Mouse (Mus musculus): Measurements from ENCODE around the gene Vps26c. TPM values are rescaled to one million over a fixed set of nuclear protein-coding genes. Genes with fewer than 3 reads are reported as not detected.

Vps26c gene
- polyA plus RNA-seq, 1 experiment from 2014 or later: 61.3 TPM

DNA sequence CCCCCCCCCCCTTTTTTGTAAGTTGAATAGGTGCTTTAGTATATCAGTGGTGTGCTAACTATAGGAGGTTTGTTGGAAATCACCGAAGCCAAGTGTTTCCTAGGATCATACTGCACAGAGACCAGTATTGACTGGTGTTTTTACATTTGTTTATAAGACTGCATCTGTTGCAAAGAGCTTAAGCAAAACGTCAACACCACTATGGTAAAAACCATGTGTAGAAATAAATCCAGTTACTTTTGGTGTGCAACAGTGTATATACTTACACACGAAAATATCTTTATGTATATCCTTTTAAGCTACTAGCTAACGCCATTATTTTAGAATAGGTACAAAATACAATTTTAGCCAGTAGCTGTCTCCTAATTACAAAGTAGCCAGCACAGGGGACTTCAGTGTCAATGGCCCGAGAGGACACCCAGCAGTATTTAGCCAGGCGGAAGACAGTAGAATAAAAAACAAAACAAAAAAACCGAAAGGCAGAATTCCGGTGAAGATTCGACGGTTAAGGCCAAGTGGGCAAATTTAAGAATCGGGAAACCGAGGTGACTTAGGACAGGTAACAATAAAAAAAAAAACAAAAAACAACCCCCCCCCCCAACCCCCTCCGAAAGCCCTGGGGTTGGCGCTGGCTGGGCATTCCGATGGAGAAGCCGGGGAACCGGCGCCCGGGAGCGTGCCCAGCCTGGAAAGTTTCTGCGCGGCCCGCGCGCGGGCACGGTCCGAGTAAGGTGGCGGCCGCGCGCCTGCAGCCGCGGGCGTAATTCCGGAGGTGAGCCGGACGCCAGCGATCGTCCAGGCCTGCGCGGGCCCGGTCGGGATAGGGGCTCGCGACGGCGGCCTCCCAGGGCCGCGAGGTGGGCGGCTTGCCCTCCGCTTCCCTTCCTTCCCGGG, 42.0 kb upstream of the Vps26c start:
- CTCF ChIA-PET: interaction anchor here (1.2 to 2.1 kb wide), 3 partner anchors 42 to 57 kb away, joined by 3 to 5 read pairs (median 4); partner anchors contain the start of gene Vps26c
- POLR2A ChIA-PET: interaction anchor here (0.6 to 1.2 kb wide), 5 partner anchors 9 to 44 kb away, joined by 3 to 4 read pairs (median 3); no protein-coding TSS in a partner anchor
- TF ChIP-seq CTCF (IDR thresholded peaks at IDR 0.05): no peak
- DNase-seq (ENCODE audit: low read depth, low spot score) (no peak), ATAC-seq (peak; percentile 52)
- in situ Hi-C loops (cut with MboI; ENCODE audit: low pct_unique_long_range_greater_than_20kb): no loop called here
- no peaks in the 10 kb centered on the region for H3K27me3 ChIP-seq

DNA sequence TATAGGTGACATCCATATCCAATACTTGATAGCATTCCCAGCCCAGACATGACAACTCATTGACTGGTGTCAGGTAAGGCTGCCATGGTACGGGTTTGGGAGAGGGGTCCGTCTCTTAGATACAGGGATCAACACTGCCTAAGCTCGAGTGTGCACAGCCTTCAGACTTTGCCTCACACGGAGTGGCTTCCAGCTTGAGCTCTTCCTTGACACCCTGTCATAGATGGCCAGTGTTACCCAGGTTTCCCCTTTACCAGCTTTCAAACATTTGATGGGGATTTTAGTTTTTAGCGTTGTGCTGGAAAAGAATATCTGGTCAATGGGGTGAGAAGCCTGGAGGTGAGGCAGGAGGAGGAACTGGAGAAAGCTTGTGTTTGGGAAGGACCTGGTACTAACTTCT, 41.1 kb upstream of the Vps26c start:
- ChIA-PET POLR2A (interaction anchor here (0.7 kb wide), 1 partner anchor 12 kb away, joined by 3 read pairs; no protein-coding TSS in a partner anchor), CTCF (interaction anchor here (1.2 to 2.1 kb wide), 3 partner anchors 41 to 56 kb away, joined by 3 to 5 read pairs (median 4); partner anchors contain the start of gene Vps26c)
- H3K27me3 ChIP-seq: no peaks in the 10 kb centered on the region
- ATAC-seq (no peak), DNase-seq (ENCODE audit: low read depth, low spot score) (no peak)
- in situ Hi-C loops (cut with MboI; ENCODE audit: low pct_unique_long_range_greater_than_20kb): no loop called here
- no peak for TF ChIP-seq CTCF (IDR thresholded peaks at IDR 0.05)

DNA sequence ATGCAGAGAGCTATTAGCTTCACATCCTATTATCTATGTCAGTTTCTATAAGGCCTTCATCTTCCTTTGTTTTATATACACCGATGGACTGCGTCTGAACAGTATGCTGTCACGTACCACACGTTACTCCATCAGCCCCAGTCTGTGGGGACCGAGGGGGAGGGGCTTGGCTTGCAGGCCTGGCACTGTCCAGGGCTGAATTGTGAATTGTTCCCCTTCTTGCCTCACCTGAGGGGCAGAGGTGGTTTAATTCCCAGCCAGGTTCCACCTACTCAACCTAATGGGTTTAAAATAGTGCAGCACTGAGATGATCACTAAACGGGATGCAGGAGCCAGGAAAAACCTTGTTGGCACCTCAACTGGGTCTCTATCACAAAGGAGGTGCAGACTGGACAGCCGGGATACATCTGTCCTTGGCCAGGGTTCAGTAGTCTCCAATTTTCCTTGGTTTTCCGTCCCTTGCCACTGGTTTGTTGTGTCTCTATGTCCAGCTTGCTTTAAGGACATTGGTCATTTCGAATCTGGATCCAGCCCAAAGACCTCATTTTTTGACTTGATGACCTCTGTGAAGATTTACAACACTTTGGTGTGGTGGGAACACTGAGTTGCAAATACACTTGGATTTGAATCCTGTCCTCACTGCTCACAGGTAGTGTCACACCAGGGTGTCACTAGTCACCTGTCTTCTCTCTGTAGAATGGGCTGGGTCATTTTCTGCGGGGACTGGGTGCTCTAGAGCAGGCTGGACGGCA, 40.4 kb upstream of the Vps26c start:
- no peak for TF ChIP-seq CTCF (IDR thresholded peaks at IDR 0.05)
- ATAC-seq: no peak
- H3K27me3 ChIP-seq: no peaks in the 10 kb centered on the region
- DNase-seq (ENCODE audit: low read depth, low spot score): no peak
- ChIA-PET POLR2A (no interaction called here), CTCF (interaction anchor here (1.5 to 2.1 kb wide), 3 partner anchors 12 to 55 kb away, joined by 4 to 5 read pairs (median 4); partner anchors contain the start of gene Vps26c)
- in situ Hi-C loops (cut with MboI; ENCODE audit: low pct_unique_long_range_greater_than_20kb): no loop called here

DNA sequence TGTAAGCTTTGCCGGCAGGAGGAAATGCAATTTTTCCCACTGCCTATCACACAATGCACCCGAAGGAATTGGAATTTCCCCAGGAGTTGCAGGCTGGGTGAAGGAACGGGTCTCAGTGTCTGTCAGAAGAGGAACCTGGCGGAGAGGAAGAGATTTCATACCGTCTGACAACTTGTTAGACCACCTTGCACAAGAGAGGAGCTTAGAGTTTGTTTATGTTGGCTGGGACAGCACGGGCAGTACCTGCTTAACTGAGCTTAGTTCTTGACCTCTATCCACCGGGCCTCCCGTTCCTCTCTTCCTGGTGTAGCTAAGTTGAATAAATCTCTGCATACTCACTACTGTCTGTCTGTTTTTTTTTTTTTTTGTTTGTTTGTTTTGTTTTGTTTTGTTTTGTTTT, 39.5 kb upstream of the Vps26c start:
- ATAC-seq (no peak), DNase-seq (ENCODE audit: low read depth, low spot score) (no peak)
- ChIA-PET CTCF (interaction anchor here (1.5 kb wide), 1 partner anchor 11 kb away, joined by 4 read pairs; no protein-coding TSS in a partner anchor), POLR2A (no interaction called here)
- in situ Hi-C loops (cut with MboI; ENCODE audit: low pct_unique_long_range_greater_than_20kb): no loop called here
- TF ChIP-seq CTCF (IDR thresholded peaks at IDR 0.05): no peak
- H3K27me3 ChIP-seq: no peaks in the 10 kb centered on the region

DNA sequence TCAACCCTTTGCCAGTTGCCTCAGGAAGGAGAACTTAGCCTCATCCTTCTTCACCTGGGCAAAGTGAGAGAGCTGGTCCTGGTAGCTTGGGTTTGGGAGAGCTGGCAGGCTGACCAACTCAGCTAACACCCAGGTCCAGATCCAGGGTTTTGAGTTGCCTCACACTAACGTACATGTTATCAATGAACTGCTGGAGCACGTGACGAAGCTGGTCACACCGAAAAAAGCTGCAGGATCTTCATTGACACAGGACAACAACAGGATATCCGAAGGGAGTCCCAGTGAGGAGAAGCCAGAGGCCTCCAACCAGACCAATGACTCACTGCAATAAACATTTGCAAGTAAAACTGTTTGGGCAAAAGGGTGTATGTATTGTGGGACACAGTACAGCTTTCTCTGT, 34.0 kb upstream of the Vps26c start:
- H3K27me3 ChIP-seq: no peaks in the 10 kb centered on the region
- CTCF ChIA-PET: interaction anchor here (0.8 to 1.3 kb wide), 2 partner anchors 28 to 57 kb away, joined by 3 read pairs; no protein-coding TSS in a partner anchor
- in situ Hi-C loops (cut with MboI; ENCODE audit: low pct_unique_long_range_greater_than_20kb): loop anchor here (5.0 kb wide), 1 partner anchor 33 kb away; the partner anchor contains the start of gene Vps26c
- TF ChIP-seq CTCF (IDR thresholded peaks at IDR 0.05): no peak
- DNase-seq (ENCODE audit: low read depth, low spot score) (no peak), ATAC-seq (no peak)
- POLR2A ChIA-PET: no interaction called here

DNA sequence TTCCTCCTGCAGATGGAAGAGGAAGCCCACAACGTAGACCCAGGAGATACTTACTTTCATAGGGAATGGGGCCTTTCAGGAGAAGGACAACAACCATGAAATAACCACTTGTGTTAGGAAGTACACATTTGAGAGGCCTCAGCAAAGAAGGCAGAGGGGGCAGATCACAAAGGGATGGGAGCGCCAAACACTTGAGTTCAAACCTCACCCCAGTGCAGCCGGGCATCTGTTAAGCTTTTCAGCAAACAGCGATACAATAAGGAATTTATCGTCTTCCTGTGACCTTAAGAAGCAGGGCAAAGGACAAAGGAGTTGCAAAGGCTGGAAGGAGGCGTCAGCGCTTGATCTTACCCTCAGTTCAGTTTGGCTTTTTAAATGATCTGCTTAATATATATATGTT, 33.2 kb upstream of the Vps26c start:
- in situ Hi-C loops (cut with MboI; ENCODE audit: low pct_unique_long_range_greater_than_20kb): loop anchor here (5.0 kb wide), 1 partner anchor 32 kb away; the partner anchor contains the start of gene Vps26c
- ChIA-PET CTCF (no interaction called here), POLR2A (interaction anchor here (0.7 kb wide), 1 partner anchor 9 kb away, joined by 3 read pairs; no protein-coding TSS in a partner anchor)
- no peak for DNase-seq (ENCODE audit: low read depth, low spot score)
- TF ChIP-seq CTCF (IDR thresholded peaks at IDR 0.05): no peak
- ATAC-seq: no peak
- H3K27me3 ChIP-seq: no peaks in the 10 kb centered on the region

DNA sequence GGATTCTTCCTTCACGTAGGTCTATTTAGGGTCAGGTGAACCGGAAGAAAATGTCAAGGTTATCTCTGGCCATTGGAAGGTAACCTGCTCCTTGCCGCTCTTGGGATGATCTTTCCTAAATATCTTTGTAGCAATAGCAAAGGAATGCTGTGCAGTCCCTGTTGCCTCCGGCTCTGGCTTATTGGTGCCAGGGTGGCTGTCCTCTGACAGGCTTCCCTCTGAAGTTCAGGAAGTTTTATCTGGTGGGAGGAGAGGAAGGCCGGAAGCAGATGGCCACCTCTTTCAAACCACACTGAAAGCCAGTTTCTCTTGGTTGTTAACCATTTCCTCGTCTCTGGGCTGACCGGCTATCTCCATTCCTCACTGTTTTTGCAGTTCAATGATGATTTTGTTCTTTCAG, 32.7 kb upstream of the Vps26c start:
- no peaks in the 10 kb centered on the region for H3K27me3 ChIP-seq
- no peak for ATAC-seq
- in situ Hi-C loops (cut with MboI; ENCODE audit: low pct_unique_long_range_greater_than_20kb): no loop called here
- CTCF ChIA-PET: no interaction called here
- TF ChIP-seq CTCF (IDR thresholded peaks at IDR 0.05): no peak
- POLR2A ChIA-PET: no interaction called here
- DNase-seq (ENCODE audit: low read depth, low spot score): no peak

DNA sequence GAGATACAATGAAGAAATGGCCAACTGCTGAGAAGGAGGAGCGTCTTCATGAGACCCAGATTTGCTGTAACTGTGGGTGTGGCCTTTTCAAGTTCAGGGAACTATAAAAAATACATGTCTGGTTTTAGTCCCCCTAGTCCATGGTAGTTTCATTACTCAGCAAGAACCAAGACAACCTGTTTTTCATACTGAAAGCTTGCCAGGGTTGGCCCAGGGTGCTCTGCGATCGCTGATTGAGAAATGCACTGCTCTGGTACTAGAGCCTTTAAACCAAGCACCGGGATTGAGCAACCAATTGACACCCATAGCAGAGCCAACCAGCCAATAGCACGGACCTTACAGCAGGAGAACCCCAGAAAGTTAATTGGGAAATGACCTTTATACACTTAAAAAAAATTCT, 29.6 kb upstream of the Vps26c start:
- POLR2A ChIA-PET: interaction anchor here (1.2 kb wide), 1 partner anchor 27 kb away, joined by 3 read pairs; no protein-coding TSS in a partner anchor
- CTCF ChIA-PET: no interaction called here
- ATAC-seq: no peak
- H3K27me3 ChIP-seq: no peaks in the 10 kb centered on the region
- no peak for TF ChIP-seq CTCF (IDR thresholded peaks at IDR 0.05)
- no peak for DNase-seq (ENCODE audit: low read depth, low spot score)
- in situ Hi-C loops (cut with MboI; ENCODE audit: low pct_unique_long_range_greater_than_20kb): no loop called here

DNA sequence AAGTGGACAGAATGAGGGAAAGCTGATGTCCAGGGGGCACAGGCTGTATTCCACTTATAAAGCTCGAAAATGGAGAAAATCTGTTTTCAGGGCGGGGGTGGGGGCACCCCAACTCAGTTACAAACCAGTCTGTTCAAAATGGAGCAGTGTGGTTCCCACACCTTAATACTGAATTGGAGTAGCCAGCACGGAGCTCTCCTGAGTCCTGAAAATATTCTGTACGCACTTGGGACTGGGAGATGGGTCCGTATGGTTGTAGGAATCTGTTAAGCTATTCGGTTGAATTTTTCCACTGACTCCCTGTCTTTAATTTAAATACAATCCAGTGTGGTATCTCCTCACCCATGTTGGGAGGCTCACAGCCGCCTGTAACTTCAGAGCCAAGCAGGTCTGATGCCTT, 28.7 kb upstream of the Vps26c start:
- CTCF ChIA-PET: interaction anchor here (1.3 kb wide), 2 partner anchors 11 to 19 kb away, joined by 3 to 4 read pairs; no protein-coding TSS in a partner anchor
- ATAC-seq (no peak), DNase-seq (ENCODE audit: low read depth, low spot score) (no peak)
- POLR2A ChIA-PET: no interaction called here
- no peak for TF ChIP-seq CTCF (IDR thresholded peaks at IDR 0.05)
- H3K27me3 ChIP-seq: no peaks in the 10 kb centered on the region
- in situ Hi-C loops (cut with MboI; ENCODE audit: low pct_unique_long_range_greater_than_20kb): no loop called here

DNA sequence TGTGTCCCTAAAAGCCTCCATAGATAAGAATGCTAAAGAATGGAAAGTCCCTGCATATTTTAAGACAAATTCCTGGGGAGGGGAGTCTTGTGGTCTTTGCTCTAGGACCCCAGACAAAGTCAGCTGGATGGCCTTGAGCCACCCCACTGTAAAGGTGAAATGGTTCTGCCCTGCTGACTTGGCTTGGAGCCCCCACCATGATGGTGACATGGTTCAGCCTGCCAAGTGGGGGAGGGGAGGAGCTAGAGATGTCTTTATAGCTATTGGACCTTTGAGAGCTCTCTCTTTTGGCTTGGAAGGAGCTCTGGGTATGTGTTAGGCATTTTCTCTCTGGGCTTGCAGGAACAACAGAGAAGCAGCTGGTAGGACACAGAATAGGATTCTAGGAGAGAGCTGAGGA, 25.3 kb upstream of the Vps26c start:
- no peak for TF ChIP-seq CTCF (IDR thresholded peaks at IDR 0.05)
- ChIA-PET POLR2A (no interaction called here), CTCF (interaction anchor here (1.2 to 1.4 kb wide), 2 partner anchors 10 to 12 kb away, joined by 3 to 4 read pairs; no protein-coding TSS in a partner anchor)
- in situ Hi-C loops (cut with MboI; ENCODE audit: low pct_unique_long_range_greater_than_20kb): no loop called here
- DNase-seq (ENCODE audit: low read depth, low spot score) (no peak), ATAC-seq (no peak)
- H3K27me3 ChIP-seq: no peaks in the 10 kb centered on the region
